Mouse (Mus musculus): Measurements from ENCODE around the gene Nudt7. TPM values are rescaled to one million over a fixed set of nuclear protein-coding genes. Genes with fewer than 3 reads are reported as not detected.
A peak's percentile ranks its signal among the peaks of the same experiment; 100 is the strongest.

Gene Nudt7
- polyA plus RNA-seq, 1 experiment from 2014 or later: 42.7 TPM

DNA sequence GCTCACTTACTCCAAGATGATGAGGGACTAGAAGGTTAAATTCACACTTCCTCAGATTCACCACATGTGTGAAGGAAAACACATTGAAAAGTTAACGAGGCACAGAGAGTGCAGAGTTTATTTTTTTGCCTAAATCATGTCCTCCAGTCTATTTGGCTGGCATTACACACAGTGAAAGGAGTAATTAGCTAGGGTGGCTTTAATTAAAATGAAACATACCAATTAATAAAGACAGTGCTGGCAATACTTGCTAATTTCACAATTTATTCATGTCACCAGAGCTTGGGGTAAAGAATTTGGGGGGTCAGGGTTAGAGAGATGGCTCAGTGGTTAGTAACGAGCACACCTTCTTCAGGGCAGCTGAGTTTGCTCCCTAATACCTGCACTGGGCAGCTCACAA is 25.2 kb downstream of the Nudt7 start:
- TF ChIP-seq EP300 (IDR thresholded peaks at IDR 0.05; ENCODE audit: low read depth) (no peak), CTCF (IDR thresholded peaks at IDR 0.05; ENCODE audit: low read depth) (no peak)
- H3K4me3 ChIP-seq (ENCODE audit: low read depth, low read length): no peak overlapping the region
- no peaks in the 10 kb centered on the region for H3K9me3 ChIP-seq (ENCODE audit: low read length)
- DNase-seq (no peak), ATAC-seq (no peak)
- H3K4me1 ChIP-seq (ENCODE audit: insufficient read depth): no peaks in the 10 kb centered on the region
- no peak overlapping the region for H3K4me2 ChIP-seq (ENCODE audit: low read depth, low read length)
- no peaks in the 10 kb centered on the region for H3K27me3 ChIP-seq (ENCODE audit: insufficient read depth, low read length)
- WGBS (ENCODE audit: insufficient replicate concordance): 62% methylated on average over 2 of the region's 2 CpGs
- H3K36me3 ChIP-seq (replicated peaks; ENCODE audit: insufficient read depth, low read length): no peaks in the 10 kb centered on the region
- no peak overlapping the region for H3K27ac ChIP-seq (ENCODE audit: low read depth)
- no peak overlapping the region for H3K9ac ChIP-seq (replicated peaks)

- Histone ChIP-seq H3K27me3 (ENCODE audit: insufficient read depth, low read length) (no peaks in the 10 kb centered on the region), H3K9ac (replicated peaks) (no peak overlapping the region), H3K9me3 (ENCODE audit: low read length) (no peaks in the 10 kb centered on the region), H3K4me3 (ENCODE audit: low read depth, low read length) (no peak overlapping the region), H3K4me1 (ENCODE audit: insufficient read depth) (no peaks in the 10 kb centered on the region), H3K36me3 (replicated peaks; ENCODE audit: insufficient read depth, low read length) (no peaks in the 10 kb centered on the region), H3K4me2 (ENCODE audit: low read depth, low read length) (no peak overlapping the region), H3K27ac (ENCODE audit: low read depth) (no peak overlapping the region)
- 74% methylated on average over 3 of the region's 3 CpGs for WGBS (ENCODE audit: insufficient replicate concordance)
- DNase-seq (no peak), ATAC-seq (no peak)
- TF ChIP-seq EP300 (IDR thresholded peaks at IDR 0.05; ENCODE audit: low read depth) (no peak), CTCF (IDR thresholded peaks at IDR 0.05; ENCODE audit: low read depth) (no peak)
Measured at GRCm38 (mm10) chr8:114159666-114160065, 26.3 kb downstream of the Nudt7 start.

DNA sequence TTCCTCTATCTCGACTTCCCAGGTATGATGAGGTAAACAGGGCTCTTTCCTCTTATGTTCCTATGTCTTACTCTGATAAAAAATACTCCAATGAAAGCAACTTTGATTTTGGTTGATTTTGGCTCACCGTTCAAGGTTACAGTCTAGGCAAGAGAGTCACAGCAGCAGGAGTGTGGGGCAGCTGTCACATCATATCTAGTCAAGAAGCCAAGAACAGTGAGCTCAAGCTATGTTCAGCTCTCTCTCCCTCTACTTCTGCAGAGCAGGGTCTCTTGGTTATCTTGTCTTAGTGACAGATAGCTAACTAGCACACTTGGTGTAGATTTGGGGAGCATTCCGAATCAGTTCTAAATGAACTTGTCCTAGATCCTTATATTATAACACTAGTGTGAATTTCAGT is 30.5 kb downstream of the Nudt7 start:
- ATAC-seq (no peak), DNase-seq (no peak)
- Histone ChIP-seq H3K4me1 (ENCODE audit: insufficient read depth) (no peaks in the 10 kb centered on the region), H3K4me3 (ENCODE audit: low read depth, low read length) (no peak overlapping the region), H3K27me3 (ENCODE audit: insufficient read depth, low read length) (no peaks in the 10 kb centered on the region), H3K9ac (replicated peaks) (no peak overlapping the region), H3K27ac (ENCODE audit: low read depth) (no peak overlapping the region), H3K36me3 (replicated peaks; ENCODE audit: insufficient read depth, low read length) (no peaks in the 10 kb centered on the region), H3K9me3 (ENCODE audit: low read length) (no peaks in the 10 kb centered on the region), H3K4me2 (ENCODE audit: low read depth, low read length) (no peak overlapping the region)
- 71% methylated on average over 3 of the region's 3 CpGs for WGBS (ENCODE audit: insufficient replicate concordance)
- TF ChIP-seq EP300 (IDR thresholded peaks at IDR 0.05; ENCODE audit: low read depth) (no peak), CTCF (IDR thresholded peaks at IDR 0.05; ENCODE audit: low read depth) (no peak)

DNA sequence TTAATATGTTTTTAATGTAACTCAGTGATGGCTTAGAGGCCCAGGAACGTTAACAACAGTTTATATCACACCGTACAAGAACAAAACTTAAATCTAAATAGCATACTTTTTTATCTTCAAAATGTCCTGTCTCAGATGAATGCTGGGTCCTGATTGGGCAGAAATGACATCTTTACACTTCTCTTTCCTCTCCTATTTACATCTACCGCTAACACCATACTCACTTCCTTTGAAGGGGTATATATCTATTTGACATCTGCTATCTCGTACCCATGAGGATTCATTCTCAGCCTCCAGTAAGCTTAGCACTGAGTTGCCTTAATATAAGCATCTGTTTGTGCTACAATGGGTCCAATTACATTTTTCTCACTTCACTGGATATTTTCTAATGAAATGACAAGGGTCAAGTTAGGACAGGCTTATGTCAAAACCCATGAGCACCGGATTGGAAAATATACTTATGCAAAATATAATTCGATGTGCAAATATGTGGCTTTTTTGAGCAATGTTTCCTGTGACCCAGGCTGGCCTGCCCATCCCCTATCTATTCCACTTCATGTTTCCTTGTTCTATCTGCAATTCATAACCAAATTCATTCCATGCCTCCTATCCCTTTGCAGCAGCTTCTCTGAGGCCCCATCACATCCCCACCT is 31.2 kb downstream of the Nudt7 start:
- H3K4me2 ChIP-seq (ENCODE audit: low read depth, low read length): no peak overlapping the region
- no peaks in the 10 kb centered on the region for H3K9me3 ChIP-seq (ENCODE audit: low read length)
- H3K4me3 ChIP-seq (ENCODE audit: low read depth, low read length): no peak overlapping the region
- H3K27me3 ChIP-seq (ENCODE audit: insufficient read depth, low read length): no peaks in the 10 kb centered on the region
- no peak overlapping the region for H3K9ac ChIP-seq (replicated peaks)
- ATAC-seq (no peak), DNase-seq (no peak)
- no peaks in the 10 kb centered on the region for H3K4me1 ChIP-seq (ENCODE audit: insufficient read depth)
- 70% methylated on average over 6 of the region's 6 CpGs for WGBS (ENCODE audit: insufficient replicate concordance)
- TF ChIP-seq CTCF (IDR thresholded peaks at IDR 0.05; ENCODE audit: low read depth) (no peak), EP300 (IDR thresholded peaks at IDR 0.05; ENCODE audit: low read depth) (no peak)
- no peak overlapping the region for H3K27ac ChIP-seq (ENCODE audit: low read depth)
- H3K36me3 ChIP-seq (replicated peaks; ENCODE audit: insufficient read depth, low read length): no peaks in the 10 kb centered on the region

GRCm38 (mm10) chr8:114165741-114166140 is 32.4 kb downstream of the Nudt7 start:
- Histone ChIP-seq H3K9me3 (ENCODE audit: low read length) (no peaks in the 10 kb centered on the region), H3K4me3 (ENCODE audit: low read depth, low read length) (no peak overlapping the region), H3K4me1 (ENCODE audit: insufficient read depth) (no peaks in the 10 kb centered on the region), H3K27ac (ENCODE audit: low read depth) (no peak overlapping the region), H3K9ac (replicated peaks) (no peak overlapping the region), H3K36me3 (replicated peaks; ENCODE audit: insufficient read depth, low read length) (no peaks in the 10 kb centered on the region), H3K27me3 (ENCODE audit: insufficient read depth, low read length) (no peaks in the 10 kb centered on the region), H3K4me2 (ENCODE audit: low read depth, low read length) (no peak overlapping the region)
- WGBS (ENCODE audit: insufficient replicate concordance): 61% methylated on average over 2 of the region's 2 CpGs
- no peak for ATAC-seq
- no peak for DNase-seq
- no peak for TF ChIP-seq CTCF (IDR thresholded peaks at IDR 0.05; ENCODE audit: low read depth)
- no peak for TF ChIP-seq EP300 (IDR thresholded peaks at IDR 0.05; ENCODE audit: low read depth)

DNA sequence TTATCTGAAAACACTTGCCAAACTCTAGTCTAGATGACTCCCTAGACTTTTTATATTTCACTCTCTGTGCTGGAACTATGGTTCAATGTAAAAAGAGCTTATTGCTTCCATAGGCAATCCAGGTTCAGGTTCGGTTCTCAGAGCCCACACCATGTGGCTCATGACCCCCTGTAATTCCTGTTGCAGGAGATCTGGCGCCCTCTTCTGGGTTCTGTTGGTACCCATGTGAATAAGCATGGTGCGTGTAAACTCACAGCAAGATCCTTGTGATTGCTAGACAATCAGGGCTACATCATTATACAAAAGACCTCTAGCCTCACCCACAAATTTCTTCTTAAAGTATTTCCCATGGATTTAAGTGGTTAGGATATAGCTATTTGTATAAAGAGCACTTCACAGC is 43.4 kb downstream of the Nudt7 start:
- H3K36me3 ChIP-seq (replicated peaks; ENCODE audit: insufficient read depth, low read length): no peaks in the 10 kb centered on the region
- H3K9me3 ChIP-seq (ENCODE audit: low read length): no peaks in the 10 kb centered on the region
- TF ChIP-seq CTCF (IDR thresholded peaks at IDR 0.05; ENCODE audit: low read depth) (peak; percentile 33), EP300 (IDR thresholded peaks at IDR 0.05; ENCODE audit: low read depth) (no peak)
- H3K27ac ChIP-seq (ENCODE audit: low read depth): no peak overlapping the region
- H3K4me3 ChIP-seq (ENCODE audit: low read depth, low read length): no peak overlapping the region
- H3K4me2 ChIP-seq (ENCODE audit: low read depth, low read length): no peak overlapping the region
- WGBS (ENCODE audit: insufficient replicate concordance): 58% methylated on average over 3 of the region's 3 CpGs
- no peak for DNase-seq
- no peaks in the 10 kb centered on the region for H3K27me3 ChIP-seq (ENCODE audit: insufficient read depth, low read length)
- H3K9ac ChIP-seq (replicated peaks): no peak overlapping the region
- ATAC-seq: no peak
- no peaks in the 10 kb centered on the region for H3K4me1 ChIP-seq (ENCODE audit: insufficient read depth)

- no peaks in the 10 kb centered on the region for H3K27me3 ChIP-seq (ENCODE audit: insufficient read depth, low read length)
- H3K9me3 ChIP-seq (ENCODE audit: low read length): no peaks in the 10 kb centered on the region
- H3K36me3 ChIP-seq (replicated peaks; ENCODE audit: insufficient read depth, low read length): no peaks in the 10 kb centered on the region
- DNase-seq (no peak), ATAC-seq (no peak)
- 60% methylated on average over 5 of the region's 5 CpGs for WGBS (ENCODE audit: insufficient replicate concordance)
- no peaks in the 10 kb centered on the region for H3K4me1 ChIP-seq (ENCODE audit: insufficient read depth)
- no peak overlapping the region for H3K4me2 ChIP-seq (ENCODE audit: low read depth, low read length)
- H3K4me3 ChIP-seq (ENCODE audit: low read depth, low read length): no peak overlapping the region
- TF ChIP-seq CTCF (IDR thresholded peaks at IDR 0.05; ENCODE audit: low read depth): no peak
- no peak for TF ChIP-seq EP300 (IDR thresholded peaks at IDR 0.05; ENCODE audit: low read depth)
- H3K9ac ChIP-seq (replicated peaks): no peak overlapping the region
- H3K27ac ChIP-seq (ENCODE audit: low read depth): no peak overlapping the region
Measured at GRCm38 (mm10) chr8:114193334-114193733, 60.0 kb downstream of the Nudt7 start.

Measured in liver, postnatal 0 days (tissue).